Mouse (Mus musculus): Measurements from ENCODE around the gene Ptgir. TPM values are rescaled to one million over a fixed set of nuclear protein-coding genes. Genes with fewer than 3 reads are reported as not detected.
A peak's percentile ranks its signal among the peaks of the same experiment; 100 is the strongest.

Ptgir gene
- polyA plus RNA-seq, 1 experiment: 13.0 TPM

GRCm38 (mm10) chr7:16944061-16944807, 37.9 kb downstream of the Ptgir start, which contains the start of gene Pnmal2:
TSS of gene Pnmal2 (plus strand) at chr7:16944682.
- H3K4me3 ChIP-seq (replicated peaks; ENCODE audit: control insufficient read depth, low read depth, low read length): peak within 1 kb of the TSS; percentile 37
- TF ChIP-seq CTCF (IDR thresholded peaks at IDR 0.05; ENCODE audit: control insufficient read depth, insufficient read depth, low read length) (no peak), POLR2A (IDR thresholded peaks at IDR 0.05; ENCODE audit: borderline replicate concordance, control insufficient read depth, low read depth, low read length) (no peak)
- WGBS: 24% methylated on average over 36 of the region's 36 CpGs
- H3K4me1 ChIP-seq (ENCODE audit: control insufficient read depth, insufficient read depth, low read length): no peaks in the 10 kb centered on the region; the same call in 1 of the 2 replicates
- no peak within 1 kb of the TSS; the same call in 1 of the 2 replicates for H3K27ac ChIP-seq (ENCODE audit: control insufficient read depth, insufficient read depth, low read depth, low read length, poor library complexity)

GRCm38 (mm10) chr7:16944808-16945315, 38.6 kb downstream of the Ptgir start:
- peak overlapping the region; percentile 37 for H3K4me3 ChIP-seq (replicated peaks; ENCODE audit: control insufficient read depth, low read depth, low read length)
- no peak for TF ChIP-seq CTCF (IDR thresholded peaks at IDR 0.05; ENCODE audit: control insufficient read depth, insufficient read depth, low read length)
- no peak for TF ChIP-seq POLR2A (IDR thresholded peaks at IDR 0.05; ENCODE audit: borderline replicate concordance, control insufficient read depth, low read depth, low read length)
- WGBS: 7% methylated on average over 22 of the region's 22 CpGs
- no peaks in the 10 kb centered on the region; the same call in 1 of the 2 replicates for H3K4me1 ChIP-seq (ENCODE audit: control insufficient read depth, insufficient read depth, low read length)
- H3K27ac ChIP-seq (ENCODE audit: control insufficient read depth, insufficient read depth, low read depth, low read length, poor library complexity): no peak overlapping the region; the same call in 1 of the 2 replicates

GRCm38 (mm10) chr7:16945419-16945818, 39.1 kb downstream of the Ptgir start:
- 18% methylated on average over 17 of the region's 17 CpGs for WGBS
- H3K4me3 ChIP-seq (replicated peaks; ENCODE audit: control insufficient read depth, low read depth, low read length): no peak overlapping the region
- no peak for TF ChIP-seq CTCF (IDR thresholded peaks at IDR 0.05; ENCODE audit: control insufficient read depth, insufficient read depth, low read length)
- no peak for TF ChIP-seq POLR2A (IDR thresholded peaks at IDR 0.05; ENCODE audit: borderline replicate concordance, control insufficient read depth, low read depth, low read length)
- no peaks in the 10 kb centered on the region; the same call in 1 of the 2 replicates for H3K4me1 ChIP-seq (ENCODE audit: control insufficient read depth, insufficient read depth, low read length)
- H3K27ac ChIP-seq (ENCODE audit: control insufficient read depth, insufficient read depth, low read depth, low read length, poor library complexity): no peak overlapping the region

GRCm38 (mm10) chr7:16946441-16947348, 40.4 kb downstream of the Ptgir start:
- TF ChIP-seq CTCF (IDR thresholded peaks at IDR 0.05; ENCODE audit: control insufficient read depth, insufficient read depth, low read length) (no peak), POLR2A (IDR thresholded peaks at IDR 0.05; ENCODE audit: borderline replicate concordance, control insufficient read depth, low read depth, low read length) (no peak)
- 4% methylated on average over 53 of the region's 53 CpGs for WGBS
- Histone ChIP-seq H3K4me1 (ENCODE audit: control insufficient read depth, insufficient read depth, low read length) (no peaks in the 10 kb centered on the region; the same call in 1 of the 2 replicates), H3K27ac (ENCODE audit: control insufficient read depth, insufficient read depth, low read depth, low read length, poor library complexity) (no peak overlapping the region), H3K4me3 (replicated peaks; ENCODE audit: control insufficient read depth, low read depth, low read length) (no peak overlapping the region)

- no peak overlapping the region for H3K4me3 ChIP-seq (replicated peaks; ENCODE audit: control insufficient read depth, low read depth, low read length)
These were observed 41.1 kb downstream of the Ptgir start for GRCm38 (mm10) chr7:16947349-16947895.

GRCm38 (mm10) chr7:16947959-16948361, 41.7 kb downstream of the Ptgir start:
- H3K27ac ChIP-seq (ENCODE audit: control insufficient read depth, insufficient read depth, low read depth, low read length, poor library complexity): no peak overlapping the region
- no peak for TF ChIP-seq POLR2A (IDR thresholded peaks at IDR 0.05; ENCODE audit: borderline replicate concordance, control insufficient read depth, low read depth, low read length)
- TF ChIP-seq CTCF (IDR thresholded peaks at IDR 0.05; ENCODE audit: control insufficient read depth, insufficient read depth, low read length): no peak
- WGBS: 9% methylated on average over 4 of the region's 4 CpGs
- no peak overlapping the region for H3K4me3 ChIP-seq (replicated peaks; ENCODE audit: control insufficient read depth, low read depth, low read length)
- no peaks in the 10 kb centered on the region; the same call in 1 of the 2 replicates for H3K4me1 ChIP-seq (ENCODE audit: control insufficient read depth, insufficient read depth, low read length)

More at GRCm38 (mm10) chr7:16947349-16947895, 41.1 kb downstream of the Ptgir start:
- Histone ChIP-seq H3K4me1 (ENCODE audit: control insufficient read depth, insufficient read depth, low read length) (no peaks in the 10 kb centered on the region; the same call in 1 of the 2 replicates), H3K27ac (ENCODE audit: control insufficient read depth, insufficient read depth, low read depth, low read length, poor library complexity) (no peak overlapping the region)
- TF ChIP-seq CTCF (IDR thresholded peaks at IDR 0.05; ENCODE audit: control insufficient read depth, insufficient read depth, low read length) (no peak), POLR2A (IDR thresholded peaks at IDR 0.05; ENCODE audit: borderline replicate concordance, control insufficient read depth, low read depth, low read length) (no peak)
- 24% methylated on average over 21 of the region's 22 CpGs for WGBS

GRCm38 (mm10) chr7:16948923-16949458, 42.7 kb downstream of the Ptgir start:
- Histone ChIP-seq H3K4me3 (replicated peaks; ENCODE audit: control insufficient read depth, low read depth, low read length) (no peak overlapping the region), H3K27ac (ENCODE audit: control insufficient read depth, insufficient read depth, low read depth, low read length, poor library complexity) (no peak overlapping the region), H3K4me1 (ENCODE audit: control insufficient read depth, insufficient read depth, low read length) (no peaks in the 10 kb centered on the region; the same call in 1 of the 2 replicates)
- TF ChIP-seq POLR2A (IDR thresholded peaks at IDR 0.05; ENCODE audit: borderline replicate concordance, control insufficient read depth, low read depth, low read length) (no peak), CTCF (IDR thresholded peaks at IDR 0.05; ENCODE audit: control insufficient read depth, insufficient read depth, low read length) (no peak)
- WGBS: 75% methylated on average over 8 of the region's 8 CpGs

Measured in bone marrow, adult 2 months (tissue).